Mouse (Mus musculus): ENCODE measurements around the gene AI837181. TPM values are rescaled to one million over a fixed set of nuclear protein-coding genes. Genes with fewer than 3 reads are reported as not detected.
A peak's percentile ranks its signal among the peaks of the same experiment; 100 is the strongest.

Gene AI837181
- polyA plus RNA-seq (2014; fragmentation: Nextera tagmentation; extraction: Ambion mirVana) = 31.6 and 33.1 TPM in 2 replicates

DNA sequence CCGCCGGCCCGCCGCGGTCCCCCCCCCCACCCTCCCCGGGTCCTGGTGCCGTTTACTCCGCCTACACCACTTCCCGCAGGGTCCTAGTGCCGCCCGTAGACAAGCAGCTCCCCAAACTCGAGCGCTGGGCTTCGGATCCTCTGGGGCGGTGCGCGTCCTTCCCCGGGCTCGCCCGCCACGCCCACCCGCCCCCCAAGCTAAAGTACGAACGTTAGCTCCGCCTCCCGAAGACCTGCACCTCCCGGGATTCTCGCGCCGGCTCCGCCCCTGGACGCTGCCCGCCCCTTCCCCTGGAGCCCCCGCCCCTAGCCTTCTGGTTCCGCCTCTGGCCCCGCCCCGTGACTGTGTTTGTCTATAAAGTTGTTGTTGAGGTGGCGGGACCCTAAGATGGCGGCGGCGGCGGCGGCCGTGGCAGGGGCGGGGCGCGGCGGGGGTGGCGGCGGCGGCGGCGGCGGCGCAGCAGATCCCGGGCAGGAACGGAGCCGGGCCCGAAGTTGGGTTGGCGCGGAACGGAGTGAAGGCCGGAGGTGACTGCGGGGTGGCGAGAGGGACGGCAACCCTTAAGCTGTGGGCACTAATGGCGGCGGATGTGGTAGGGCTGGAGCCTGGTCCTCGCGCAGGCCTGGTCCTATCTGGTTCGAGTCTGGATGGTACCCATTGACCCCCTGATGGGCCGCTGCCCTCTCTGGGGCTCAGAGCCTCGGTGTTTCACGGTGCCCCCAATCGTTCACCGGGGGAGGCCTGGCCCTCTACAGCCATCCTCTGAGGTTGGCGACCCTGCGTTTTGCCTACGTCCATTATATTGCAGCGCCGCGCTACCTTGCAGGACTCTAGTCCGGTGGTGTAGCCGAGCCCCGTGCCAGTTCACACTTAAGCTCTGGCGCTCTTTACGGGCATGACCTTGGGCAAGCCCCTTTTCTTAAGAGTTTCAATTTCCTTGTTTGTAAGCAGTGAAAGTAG, at the start of gene AI837181, which contains the start of gene Drap1:
Gene AI837181, plus strand, starts transcription at position 363 of the 960 bp plus-strand sequence.
Gene Drap1, minus strand, starts transcription at position 198 of the 960 bp plus-strand sequence.
- H3K36me3 ChIP-seq (ENCODE audit: control insufficient read depth, insufficient read depth, low read length) = 0 out of 2 replicates have a peak, but pooled peaks cover 13% of the 10 kb centered on the region
- H3K27me3 ChIP-seq (ENCODE audit: control insufficient read depth, insufficient read depth, low read length) = no peaks in the 10 kb centered on the region
- H3K4me1 ChIP-seq (ENCODE audit: control insufficient read depth, insufficient read depth, low read length) = peaks cover 20% of the 10 kb centered on the region
- peak within 1 kb of the TSS; percentile 85 for H3K4me3 ChIP-seq (ENCODE audit: low read depth, low read length)
- under 1% methylated on average over 67 of the region's 87 CpGs for WGBS
- DNase-seq (ENCODE audit: low spot score, missing footprints) (peak; percentile 99), ATAC-seq (ENCODE audit: low FRiP score) (peak; percentile 93)
- H3K9ac ChIP-seq (ENCODE audit: low read length) = peak within 1 kb of the TSS; percentile 91
- no peaks in the 10 kb centered on the region for H3K9me3 ChIP-seq (ENCODE audit: control insufficient read depth, low read length)
- H3K27ac ChIP-seq (ENCODE audit: low read depth, low read length) = peak within 1 kb of the TSS; percentile 64
- peak within 1 kb of the TSS; percentile 78 for H3K4me2 ChIP-seq

DNA sequence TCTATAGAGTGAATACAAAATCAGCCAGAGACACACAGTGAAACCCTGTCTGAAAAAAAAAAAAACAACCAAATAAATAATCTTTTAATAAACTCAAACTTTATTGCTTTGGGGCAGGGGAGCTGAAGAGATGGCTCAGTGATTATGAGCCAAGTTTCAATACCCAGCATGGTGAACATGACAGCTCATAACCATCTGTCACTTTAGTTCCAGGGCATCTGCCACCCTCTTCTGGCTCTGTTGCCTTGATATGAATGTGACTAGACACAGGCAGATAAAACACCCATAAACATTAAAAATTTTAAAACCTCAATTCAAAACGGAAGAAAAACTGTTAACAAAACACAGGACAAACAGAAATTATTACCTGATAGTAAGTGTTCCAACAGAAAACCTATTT, 47.5 kb upstream of the AI837181 start:
- Histone ChIP-seq H3K9ac (ENCODE audit: low read length) (no peak overlapping the region), H3K27me3 (ENCODE audit: control insufficient read depth, insufficient read depth, low read length) (no peaks in the 10 kb centered on the region), H3K36me3 (ENCODE audit: control insufficient read depth, insufficient read depth, low read length) (peaks cover 41% of the 10 kb centered on the region), H3K27ac (ENCODE audit: low read depth, low read length) (no peak overlapping the region), H3K9me3 (ENCODE audit: control insufficient read depth, low read length) (no peaks in the 10 kb centered on the region), H3K4me2 (no peak overlapping the region), H3K4me3 (ENCODE audit: low read depth, low read length) (no peak overlapping the region), H3K4me1 (ENCODE audit: control insufficient read depth, insufficient read depth, low read length) (no peaks in the 10 kb centered on the region)
- DNase-seq (ENCODE audit: low spot score, missing footprints) = no peak
- 88% methylated on average over 1 of the region's 1 CpGs for WGBS
- ATAC-seq (ENCODE audit: low FRiP score) = no peak

DNA sequence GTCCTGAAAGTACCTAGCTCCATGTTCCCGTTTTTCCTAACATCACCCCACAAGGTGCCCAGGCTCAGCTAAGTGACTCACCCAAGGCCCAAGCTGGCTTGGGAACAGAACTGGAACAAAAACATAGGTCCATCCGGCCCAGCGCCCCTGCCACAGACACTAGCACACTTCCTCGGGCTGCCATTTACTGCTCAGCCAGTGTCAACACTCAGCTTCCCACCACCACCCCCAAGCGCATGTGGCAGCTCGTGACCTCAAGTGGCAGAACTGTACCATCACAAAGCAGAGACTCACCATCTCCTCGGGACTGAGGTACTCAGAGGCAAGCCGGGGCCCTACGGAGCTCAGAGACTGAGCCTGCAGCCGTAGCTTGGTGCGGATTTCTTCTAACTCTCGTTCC, 41.6 kb upstream of the AI837181 start:
- H3K9me3 ChIP-seq (ENCODE audit: control insufficient read depth, low read length) = no peaks in the 10 kb centered on the region
- no peak overlapping the region for H3K4me3 ChIP-seq (ENCODE audit: low read depth, low read length)
- no peak overlapping the region for H3K9ac ChIP-seq (ENCODE audit: low read length)
- peaks cover 55% of the 10 kb centered on the region for H3K36me3 ChIP-seq (ENCODE audit: control insufficient read depth, insufficient read depth, low read length)
- H3K27me3 ChIP-seq (ENCODE audit: control insufficient read depth, insufficient read depth, low read length) = no peaks in the 10 kb centered on the region
- DNase-seq (ENCODE audit: low spot score, missing footprints) = no peak
- WGBS = 94% methylated on average over 12 of the region's 12 CpGs
- no peak overlapping the region for H3K4me2 ChIP-seq
- H3K27ac ChIP-seq (ENCODE audit: low read depth, low read length) = no peak overlapping the region
- ATAC-seq (ENCODE audit: low FRiP score) = no peak
- H3K4me1 ChIP-seq (ENCODE audit: control insufficient read depth, insufficient read depth, low read length) = peaks cover 13% of the 10 kb centered on the region

- Histone ChIP-seq H3K9me3 (ENCODE audit: control insufficient read depth, low read length) (no peaks in the 10 kb centered on the region), H3K27ac (ENCODE audit: low read depth, low read length) (no peak overlapping the region), H3K4me2 (no peak overlapping the region), H3K4me1 (ENCODE audit: control insufficient read depth, insufficient read depth, low read length) (peaks cover 18% of the 10 kb centered on the region), H3K36me3 (ENCODE audit: control insufficient read depth, insufficient read depth, low read length) (peaks cover 45% of the 10 kb centered on the region), H3K27me3 (ENCODE audit: control insufficient read depth, insufficient read depth, low read length) (no peaks in the 10 kb centered on the region), H3K9ac (ENCODE audit: low read length) (no peak overlapping the region), H3K4me3 (ENCODE audit: low read depth, low read length) (no peak overlapping the region)
- no peak for DNase-seq (ENCODE audit: low spot score, missing footprints)
- 95% methylated on average over 8 of the region's 8 CpGs for WGBS
- ATAC-seq (ENCODE audit: low FRiP score) = no peak
Observed at GRCm38 (mm10) chr19:5384715-5385114, 40.2 kb upstream of the AI837181 start.

- peak overlapping the region; percentile 87 for H3K9ac ChIP-seq (ENCODE audit: low read length)
- peaks cover 24% of the 10 kb centered on the region for H3K4me1 ChIP-seq (ENCODE audit: control insufficient read depth, insufficient read depth, low read length)
- peak overlapping the region; percentile 100 for H3K4me3 ChIP-seq (ENCODE audit: low read depth, low read length)
- H3K27me3 ChIP-seq (ENCODE audit: control insufficient read depth, insufficient read depth, low read length) = no peaks in the 10 kb centered on the region
- peak overlapping the region; percentile 97 for H3K4me2 ChIP-seq
- DNase-seq (ENCODE audit: low spot score, missing footprints) (peak; percentile 89), ATAC-seq (ENCODE audit: low FRiP score) (peak; percentile 60)
- H3K9me3 ChIP-seq (ENCODE audit: control insufficient read depth, low read length) = no peaks in the 10 kb centered on the region
- H3K36me3 ChIP-seq (ENCODE audit: control insufficient read depth, insufficient read depth, low read length) = peaks cover 19% of the 10 kb centered on the region
- under 1% methylated on average over 43 of the region's 43 CpGs for WGBS
- H3K27ac ChIP-seq (ENCODE audit: low read depth, low read length) = peak overlapping the region; percentile 57
Observed at GRCm38 (mm10) chr19:5388011-5388441, 36.9 kb upstream of the AI837181 start.

- peak within 1 kb of the TSS; percentile 97 for H3K4me2 ChIP-seq
- H3K36me3 ChIP-seq (ENCODE audit: control insufficient read depth, insufficient read depth, low read length) = peaks cover 13% of the 10 kb centered on the region
- no peaks in the 10 kb centered on the region for H3K9me3 ChIP-seq (ENCODE audit: control insufficient read depth, low read length)
- no peaks in the 10 kb centered on the region for H3K27me3 ChIP-seq (ENCODE audit: control insufficient read depth, insufficient read depth, low read length)
- H3K4me3 ChIP-seq (ENCODE audit: low read depth, low read length) = peak within 1 kb of the TSS; percentile 100
- H3K4me1 ChIP-seq (ENCODE audit: control insufficient read depth, insufficient read depth, low read length) = peaks cover 24% of the 10 kb centered on the region
- peak within 1 kb of the TSS; percentile 57 for H3K27ac ChIP-seq (ENCODE audit: low read depth, low read length)
- H3K9ac ChIP-seq (ENCODE audit: low read length) = peak within 1 kb of the TSS; percentile 87
- DNase-seq (ENCODE audit: low spot score, missing footprints) (peak; percentile 99), ATAC-seq (ENCODE audit: low FRiP score) (peak; percentile 95)
- WGBS = 2% methylated on average over 43 of the region's 43 CpGs
Observed at GRCm38 (mm10) chr19:5388588-5389242, 36.2 kb upstream of the AI837181 start, which contains the start of gene Sart1. Sart1 (minus strand) TSS chr19:5388703.

DNA sequence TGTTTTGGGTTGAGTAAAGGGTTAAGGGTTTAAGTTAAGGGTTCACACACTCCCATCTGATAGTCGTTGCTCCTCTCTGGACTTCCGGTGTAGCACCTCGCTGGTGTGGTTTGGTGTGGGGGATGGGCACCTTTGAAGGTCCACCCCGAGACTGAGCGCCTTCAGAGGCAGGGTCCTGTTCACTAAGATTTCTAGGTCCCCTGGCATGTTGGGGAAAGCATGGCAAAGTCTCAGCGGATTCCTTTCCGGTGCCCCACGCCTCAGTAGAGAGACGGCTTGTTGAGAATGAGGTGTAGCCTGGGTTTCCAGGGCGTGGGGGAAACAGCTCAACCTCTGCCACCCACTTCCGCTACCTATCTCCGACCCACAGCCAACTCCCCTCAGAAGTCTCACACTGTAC, 35.3 kb upstream of the AI837181 start:
- Histone ChIP-seq H3K4me3 (ENCODE audit: low read depth, low read length) (peak overlapping the region; percentile 100), H3K36me3 (ENCODE audit: control insufficient read depth, insufficient read depth, low read length) (peaks cover 4% of the 10 kb centered on the region), H3K9ac (ENCODE audit: low read length) (peak overlapping the region; percentile 87; the same call in 1 of the 2 replicates), H3K27me3 (ENCODE audit: control insufficient read depth, insufficient read depth, low read length) (no peaks in the 10 kb centered on the region), H3K4me2 (peak overlapping the region; percentile 97), H3K4me1 (ENCODE audit: control insufficient read depth, insufficient read depth, low read length) (peaks cover 24% of the 10 kb centered on the region), H3K9me3 (ENCODE audit: control insufficient read depth, low read length) (no peaks in the 10 kb centered on the region), H3K27ac (ENCODE audit: low read depth, low read length) (no peak overlapping the region)
- ATAC-seq (ENCODE audit: low FRiP score) (no peak), DNase-seq (ENCODE audit: low spot score, missing footprints) (peak; percentile 85)
- WGBS = 57% methylated on average over 12 of the region's 12 CpGs

DNA sequence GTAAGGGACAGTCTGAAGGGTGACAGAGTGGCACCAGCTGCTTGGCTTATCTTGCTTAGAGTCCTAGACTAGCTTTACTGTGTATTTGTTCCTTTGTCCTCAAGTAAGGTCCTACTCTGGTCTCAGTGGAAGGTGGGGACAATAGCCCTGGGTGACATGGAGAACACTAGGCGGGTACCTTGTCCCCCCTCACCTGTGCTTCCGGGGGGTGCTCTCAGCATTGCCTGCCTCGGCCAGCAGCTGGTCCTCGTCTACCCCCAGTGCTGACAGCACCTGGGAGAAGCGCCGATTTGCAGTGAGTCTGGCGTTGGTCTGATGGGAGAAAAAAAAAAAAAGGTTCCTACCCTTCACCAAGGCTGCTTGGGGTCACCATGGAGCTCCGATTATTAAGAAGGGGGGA, 34.5 kb upstream of the AI837181 start:
- H3K36me3 ChIP-seq (ENCODE audit: control insufficient read depth, insufficient read depth, low read length) = peaks cover 2% of the 10 kb centered on the region
- WGBS = 81% methylated on average over 8 of the region's 8 CpGs
- H3K9ac ChIP-seq (ENCODE audit: low read length) = peak overlapping the region; percentile 9; the same call in 1 of the 2 replicates

More for the DNA sequence above, 34.5 kb upstream of the AI837181 start:
- Histone ChIP-seq H3K27ac (ENCODE audit: low read depth, low read length) (no peak overlapping the region), H3K4me2 (no peak overlapping the region; the same call in 1 of the 2 replicates), H3K4me1 (ENCODE audit: control insufficient read depth, insufficient read depth, low read length) (peaks cover 24% of the 10 kb centered on the region), H3K4me3 (ENCODE audit: low read depth, low read length) (no peak overlapping the region), H3K9me3 (ENCODE audit: control insufficient read depth, low read length) (no peaks in the 10 kb centered on the region), H3K27me3 (ENCODE audit: control insufficient read depth, insufficient read depth, low read length) (no peaks in the 10 kb centered on the region)
- DNase-seq (ENCODE audit: low spot score, missing footprints) (no peak), ATAC-seq (ENCODE audit: low FRiP score) (no peak)
